Mouse (Mus musculus): Measurements from ENCODE around the gene Cox4i2. TPM values are rescaled to one million over a fixed set of nuclear protein-coding genes. Genes with fewer than 3 reads are reported as not detected.

Cox4i2 gene
- polyA plus RNA-seq, 1 experiment from 2014 or later: 4.8 TPM

GRCm38 (mm10) chr2:152772231-152772630 lies 18.3 kb downstream of the Cox4i2 start:
- H3K4me2 ChIP-seq: no peak overlapping the region
- no peaks in the 10 kb centered on the region for H3K27me3 ChIP-seq (replicated peaks)
- ATAC-seq (ENCODE audit: low FRiP score): no peak
- no peak overlapping the region for H3K9ac ChIP-seq (replicated peaks)
- no peaks in the 10 kb centered on the region for H3K36me3 ChIP-seq
- no peak overlapping the region for H3K27ac ChIP-seq (replicated peaks)
- no peak overlapping the region for H3K4me3 ChIP-seq (replicated peaks)
- 36% methylated on average over 1 of the region's 1 CpGs for whole genome bisulfite sequencing
- H3K4me1 ChIP-seq: no peaks in the 10 kb centered on the region
- H3K9me3 ChIP-seq (replicated peaks): no peaks in the 10 kb centered on the region

- Histone ChIP-seq H3K4me2 (no peak overlapping the region), H3K9me3 (replicated peaks) (no peaks in the 10 kb centered on the region), H3K4me1 (no peaks in the 10 kb centered on the region), H3K27ac (replicated peaks) (no peak overlapping the region), H3K9ac (replicated peaks) (no peak overlapping the region), H3K36me3 (peaks cover 4% of the 10 kb centered on the region), H3K4me3 (replicated peaks) (no peak overlapping the region), H3K27me3 (replicated peaks) (no peaks in the 10 kb centered on the region)
- WGBS: 82% methylated on average over 4 of the region's 4 CpGs
- no peak for ATAC-seq (ENCODE audit: low FRiP score)
These were observed 21.4 kb downstream of the Cox4i2 start for GRCm38 (mm10) chr2:152775357-152775756.

- ATAC-seq (ENCODE audit: low FRiP score): no peak
These were observed 22.0 kb downstream of the Cox4i2 start for GRCm38 (mm10) chr2:152776019-152776418.

GRCm38 (mm10) chr2:152776435-152776834 lies 22.5 kb downstream of the Cox4i2 start:
- no peaks in the 10 kb centered on the region for H3K27me3 ChIP-seq (replicated peaks)
- ATAC-seq (ENCODE audit: low FRiP score): no peak
- H3K9ac ChIP-seq (replicated peaks): no peak overlapping the region
- WGBS: 87% methylated on average over 2 of the region's 2 CpGs
- no peak overlapping the region for H3K4me3 ChIP-seq (replicated peaks)
- H3K36me3 ChIP-seq: peaks cover 14% of the 10 kb centered on the region
- H3K9me3 ChIP-seq (replicated peaks): no peaks in the 10 kb centered on the region
- H3K4me1 ChIP-seq: no peaks in the 10 kb centered on the region
- no peak overlapping the region for H3K27ac ChIP-seq (replicated peaks)
- H3K4me2 ChIP-seq: no peak overlapping the region

More at GRCm38 (mm10) chr2:152776019-152776418, 22.0 kb downstream of the Cox4i2 start:
- H3K27me3 ChIP-seq (replicated peaks): no peaks in the 10 kb centered on the region
- H3K4me3 ChIP-seq (replicated peaks): no peak overlapping the region
- H3K4me2 ChIP-seq: no peak overlapping the region
- 77% methylated on average over 3 of the region's 3 CpGs for WGBS
- H3K4me1 ChIP-seq: no peaks in the 10 kb centered on the region
- no peak overlapping the region for H3K27ac ChIP-seq (replicated peaks)
- no peaks in the 10 kb centered on the region for H3K9me3 ChIP-seq (replicated peaks)
- H3K36me3 ChIP-seq: peaks cover 10% of the 10 kb centered on the region
- H3K9ac ChIP-seq (replicated peaks): no peak overlapping the region

- Histone ChIP-seq H3K27ac (replicated peaks) (no peak overlapping the region), H3K4me1 (no peaks in the 10 kb centered on the region), H3K36me3 (peaks cover 20% of the 10 kb centered on the region), H3K4me2 (no peak overlapping the region), H3K27me3 (replicated peaks) (no peaks in the 10 kb centered on the region), H3K9ac (replicated peaks) (no peak overlapping the region), H3K4me3 (replicated peaks) (no peak overlapping the region), H3K9me3 (replicated peaks) (no peaks in the 10 kb centered on the region)
- WGBS: 95% methylated on average over 3 of the region's 3 CpGs
- ATAC-seq (ENCODE audit: low FRiP score): no peak
These were observed 23.1 kb downstream of the Cox4i2 start for GRCm38 (mm10) chr2:152777081-152777480.

- Histone ChIP-seq H3K4me1 (peaks cover 9% of the 10 kb centered on the region), H3K36me3 (peaks cover 20% of the 10 kb centered on the region), H3K9ac (replicated peaks) (no peak overlapping the region), H3K27me3 (replicated peaks) (no peaks in the 10 kb centered on the region), H3K9me3 (replicated peaks) (no peaks in the 10 kb centered on the region), H3K27ac (replicated peaks) (no peak overlapping the region), H3K4me3 (replicated peaks) (no peak overlapping the region), H3K4me2 (no peak overlapping the region)
- no peak for ATAC-seq (ENCODE audit: low FRiP score)
- WGBS: 97% methylated on average over 2 of the region's 2 CpGs
These were observed 26.5 kb downstream of the Cox4i2 start for GRCm38 (mm10) chr2:152780466-152780865.

- Histone ChIP-seq H3K4me1 (peaks cover 16% of the 10 kb centered on the region), H3K9me3 (replicated peaks) (no peaks in the 10 kb centered on the region), H3K36me3 (peaks cover 20% of the 10 kb centered on the region), H3K4me3 (replicated peaks) (no peak overlapping the region), H3K27me3 (replicated peaks) (no peaks in the 10 kb centered on the region), H3K4me2 (no peak overlapping the region), H3K27ac (replicated peaks) (no peak overlapping the region), H3K9ac (replicated peaks) (no peak overlapping the region)
- WGBS: 76% methylated on average over 3 of the region's 3 CpGs
- no peak for ATAC-seq (ENCODE audit: low FRiP score)
These were observed 27.2 kb downstream of the Cox4i2 start for GRCm38 (mm10) chr2:152781031-152781711.

- H3K4me3 ChIP-seq (replicated peaks): no peak overlapping the region
- 91% methylated on average over 5 of the region's 5 CpGs for WGBS
- H3K4me1 ChIP-seq: peaks cover 17% of the 10 kb centered on the region
- H3K9ac ChIP-seq (replicated peaks): no peak overlapping the region
- H3K36me3 ChIP-seq: peaks cover 20% of the 10 kb centered on the region
- H3K27ac ChIP-seq (replicated peaks): no peak overlapping the region
- H3K27me3 ChIP-seq (replicated peaks): no peaks in the 10 kb centered on the region
- no peak overlapping the region for H3K4me2 ChIP-seq
- no peak for ATAC-seq (ENCODE audit: low FRiP score)
- H3K9me3 ChIP-seq (replicated peaks): no peaks in the 10 kb centered on the region
These were observed 28.7 kb downstream of the Cox4i2 start for GRCm38 (mm10) chr2:152782656-152783055.

GRCm38 (mm10) chr2:152783241-152783640 lies 29.3 kb downstream of the Cox4i2 start:
- peaks cover 17% of the 10 kb centered on the region for H3K4me1 ChIP-seq
- no peaks in the 10 kb centered on the region for H3K9me3 ChIP-seq (replicated peaks)
- WGBS: 94% methylated on average over 5 of the region's 5 CpGs
- H3K4me2 ChIP-seq: no peak overlapping the region
- H3K4me3 ChIP-seq (replicated peaks): no peak overlapping the region
- no peak overlapping the region for H3K9ac ChIP-seq (replicated peaks)
- no peak for ATAC-seq (ENCODE audit: low FRiP score)
- H3K36me3 ChIP-seq: peaks cover 20% of the 10 kb centered on the region
- H3K27me3 ChIP-seq (replicated peaks): no peaks in the 10 kb centered on the region
- no peak overlapping the region for H3K27ac ChIP-seq (replicated peaks)

GRCm38 (mm10) chr2:152784640-152785039 lies 30.7 kb downstream of the Cox4i2 start:
- Histone ChIP-seq H3K4me2 (no peak overlapping the region), H3K27me3 (replicated peaks) (no peaks in the 10 kb centered on the region), H3K27ac (replicated peaks) (peak overlapping the region; percentile 79), H3K4me1 (peaks cover 29% of the 10 kb centered on the region), H3K9me3 (replicated peaks) (no peaks in the 10 kb centered on the region), H3K9ac (replicated peaks) (no peak overlapping the region), H3K36me3 (peaks cover 20% of the 10 kb centered on the region), H3K4me3 (replicated peaks) (no peak overlapping the region)
- no peak for ATAC-seq (ENCODE audit: low FRiP score)
- WGBS: 94% methylated on average over 8 of the region's 8 CpGs

- H3K4me2 ChIP-seq: peak overlapping the region; percentile 9; the same call in 1 of the 2 replicates
- no peak overlapping the region for H3K4me3 ChIP-seq (replicated peaks)
- H3K4me1 ChIP-seq: peaks cover 32% of the 10 kb centered on the region
- peak; percentile 18; the same call in 1 of the 2 replicates for ATAC-seq (ENCODE audit: low FRiP score)
- peaks cover 13% of the 10 kb centered on the region for H3K36me3 ChIP-seq
- peak overlapping the region; percentile 79 for H3K27ac ChIP-seq (replicated peaks)
- no peak overlapping the region for H3K9ac ChIP-seq (replicated peaks)
- no peaks in the 10 kb centered on the region for H3K27me3 ChIP-seq (replicated peaks)
- H3K9me3 ChIP-seq (replicated peaks): no peaks in the 10 kb centered on the region
- WGBS: 27% methylated on average over 18 of the region's 18 CpGs
These were observed 31.7 kb downstream of the Cox4i2 start for GRCm38 (mm10) chr2:152785446-152786350.

GRCm38 (mm10) chr2:152787136-152787535 lies 33.2 kb downstream of the Cox4i2 start:
- Histone ChIP-seq H3K4me3 (replicated peaks) (no peak overlapping the region), H3K9me3 (replicated peaks) (no peaks in the 10 kb centered on the region), H3K27me3 (replicated peaks) (no peaks in the 10 kb centered on the region), H3K36me3 (no peaks in the 10 kb centered on the region), H3K4me1 (peaks cover 32% of the 10 kb centered on the region), H3K27ac (replicated peaks) (no peak overlapping the region), H3K9ac (replicated peaks) (no peak overlapping the region), H3K4me2 (no peak overlapping the region)
- ATAC-seq (ENCODE audit: low FRiP score): no peak
- WGBS: 93% methylated on average over 2 of the region's 2 CpGs
